Mouse (Mus musculus) intestine, embryonic 14.5 days (tissue): ENCODE measurements around the gene Ndufs4. TPM values are rescaled to one million over a fixed set of nuclear protein-coding genes. Genes with fewer than 3 reads are reported as not detected.

Source experiments
- ATAC-seq: fragments of 200-750 bp; cut with Nextera tagmentation; replicated peaks from 2 replicates; pipeline ENCODE4 v1.8.0; 2017; ENCODE audit warnings: low read depth, moderate number of reproducible peaks, moderate TSS enrichment, moderate library complexity; ENCODE audit not compliant: low FRiP score, low TSS enrichment
- DNase-seq: peaks from one replicate; pipeline ENCODE4 v3.0.0-alpha.2; 2018; ENCODE audit warnings: low spot score
- H3K27ac ChIP-seq: fragments of 300-500 bp; sonication (generic); 2 replicates; pipeline ENCODE4 v1.5.1; 2014; ENCODE audit warnings: low read depth, mild to moderate bottlenecking, control low read depth
- H3K27me3 ChIP-seq: fragments of 300-500 bp; sonication (generic); replicated peaks from 2 replicates; pipeline ENCODE4 v1.6.1; 2014; ENCODE audit warnings: low read length, control low read depth; ENCODE audit not compliant: control insufficient read depth, insufficient read depth
- H3K36me3 ChIP-seq: fragments of 300-500 bp; sonication (generic); 2 replicates; pipeline ENCODE4 v1.6.1; 2014; ENCODE audit warnings: low read length, control low read depth; ENCODE audit not compliant: control insufficient read depth, insufficient read depth
- H3K4me1 ChIP-seq: fragments of 300-500 bp; sonication (generic); replicated peaks from 2 replicates; pipeline ENCODE4 v1.6.1; 2014; ENCODE audit warnings: low read length, control low read depth, mixed read lengths; ENCODE audit not compliant: control insufficient read depth, insufficient read depth
- H3K4me2 ChIP-seq: fragments of 300-500 bp; sonication (generic); 2 replicates; pipeline ENCODE4 v1.6.1; 2014; ENCODE audit warnings: low read length
- H3K4me3 ChIP-seq: fragments of 300-500 bp; sonication (generic); 2 replicates; pipeline ENCODE4 v1.5.1; 2014; ENCODE audit warnings: low read depth, low read length, control low read depth, mixed read lengths
- H3K9ac ChIP-seq: fragments of 300-500 bp; sonication (generic); 2 replicates; pipeline ENCODE4 v1.6.1; 2014; ENCODE audit warnings: mild to moderate bottlenecking, low read length
- H3K9me3 ChIP-seq: fragments of 300-500 bp; sonication (generic); 2 replicates; pipeline ENCODE4 v1.6.1; 2016; ENCODE audit warnings: low read length, control low read depth; ENCODE audit not compliant: control insufficient read depth
- WGBS: fragments of 180-500 bp; shearing (Covaris S2); extraction: QIAGEN DNeasy Blood & Tissue Kit; methylation state at CpG from one replicate; pipeline ENCODE4 v1.1.7; 2014; 5-methylcytosine and 5-hydroxymethylcytosine counted together
- polyA plus RNA-seq: library from polyadenylated mRNA; unstranded; fragments of >200 nt; fragmentation: Nextera tagmentation; extraction: Ambion mirVana; gene quantifications from 2 replicates; pipeline ENCODE4 v1.2.1, GENCODE M21; 2014

The Ndufs4 gene
- polyA plus RNA-seq, 1 experiment from 2014 or later = 309 TPM

DNA sequence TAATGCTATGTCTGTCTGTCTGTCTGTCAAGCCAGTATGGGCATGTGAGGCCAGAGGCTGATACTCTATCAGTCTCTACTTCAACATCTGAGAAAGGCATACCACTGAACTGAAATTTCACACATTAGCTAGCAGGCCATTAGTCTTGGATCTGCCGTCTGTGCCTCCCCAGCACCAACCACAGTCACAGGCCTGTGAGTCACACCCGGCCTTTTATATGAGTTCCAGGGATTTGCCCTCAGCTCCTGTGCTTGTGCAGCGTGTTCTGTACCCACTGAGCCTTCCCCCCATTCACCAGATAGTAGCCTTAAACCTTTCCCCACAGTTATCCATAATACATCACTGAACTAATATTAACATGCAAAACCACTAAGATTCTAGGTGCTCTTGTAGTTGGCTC is 26.0 kb downstream of the Ndufs4 start:
- WGBS = 74% methylated on average over 3 of the region's 3 CpGs
- no peak overlapping the region for H3K4me2 ChIP-seq
- no peak overlapping the region for H3K27ac ChIP-seq
- H3K9me3 ChIP-seq = no peaks in the 10 kb centered on the region
- no peak for DNase-seq
- H3K4me1 ChIP-seq = no peaks in the 10 kb centered on the region
- no peak for ATAC-seq
- H3K36me3 ChIP-seq = peaks cover 3% of the 10 kb centered on the region; the same call in 1 of the 2 replicates
- no peaks in the 10 kb centered on the region for H3K27me3 ChIP-seq
- no peak overlapping the region for H3K4me3 ChIP-seq
- no peak overlapping the region for H3K9ac ChIP-seq

DNA sequence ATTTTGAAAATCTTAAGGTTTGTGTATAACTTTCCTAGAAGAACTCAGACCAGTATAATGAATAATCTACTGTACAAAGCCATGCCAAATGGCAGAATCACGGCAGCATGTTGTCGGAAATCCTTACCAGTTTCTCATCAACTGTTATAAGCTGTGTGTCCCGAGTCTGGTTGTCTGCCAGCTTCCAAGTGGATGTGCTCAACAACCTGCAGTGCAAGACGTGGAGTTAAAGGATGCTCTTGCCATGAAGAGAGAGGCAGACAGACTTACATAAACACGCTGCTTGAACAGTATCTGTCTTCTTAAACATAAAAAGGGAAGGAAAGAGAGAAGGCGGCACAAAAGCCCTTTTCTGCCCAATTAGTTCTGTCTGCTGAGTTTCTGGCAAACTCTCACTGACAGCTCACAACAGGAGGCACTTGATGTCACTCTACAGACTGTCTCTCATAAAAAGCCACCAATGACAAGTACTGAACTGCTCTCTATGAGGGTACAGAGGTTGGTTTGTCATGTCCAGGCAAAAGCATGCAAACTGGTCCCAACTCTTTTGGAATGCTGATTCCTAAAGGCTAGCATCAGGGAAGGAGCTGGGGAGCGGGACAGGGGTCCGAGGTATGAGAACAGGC is 36.6 kb downstream of the Ndufs4 start:
- H3K27me3 ChIP-seq = no peaks in the 10 kb centered on the region
- H3K27ac ChIP-seq = no peak overlapping the region
- H3K36me3 ChIP-seq = no peaks in the 10 kb centered on the region
- H3K4me1 ChIP-seq = no peaks in the 10 kb centered on the region
- no peak overlapping the region for H3K4me3 ChIP-seq
- ATAC-seq (no peak), DNase-seq (no peak)
- H3K9ac ChIP-seq = no peak overlapping the region
- H3K4me2 ChIP-seq = no peak overlapping the region
- no peaks in the 10 kb centered on the region for H3K9me3 ChIP-seq
- WGBS = 62% methylated on average over 8 of the region's 8 CpGs

DNA sequence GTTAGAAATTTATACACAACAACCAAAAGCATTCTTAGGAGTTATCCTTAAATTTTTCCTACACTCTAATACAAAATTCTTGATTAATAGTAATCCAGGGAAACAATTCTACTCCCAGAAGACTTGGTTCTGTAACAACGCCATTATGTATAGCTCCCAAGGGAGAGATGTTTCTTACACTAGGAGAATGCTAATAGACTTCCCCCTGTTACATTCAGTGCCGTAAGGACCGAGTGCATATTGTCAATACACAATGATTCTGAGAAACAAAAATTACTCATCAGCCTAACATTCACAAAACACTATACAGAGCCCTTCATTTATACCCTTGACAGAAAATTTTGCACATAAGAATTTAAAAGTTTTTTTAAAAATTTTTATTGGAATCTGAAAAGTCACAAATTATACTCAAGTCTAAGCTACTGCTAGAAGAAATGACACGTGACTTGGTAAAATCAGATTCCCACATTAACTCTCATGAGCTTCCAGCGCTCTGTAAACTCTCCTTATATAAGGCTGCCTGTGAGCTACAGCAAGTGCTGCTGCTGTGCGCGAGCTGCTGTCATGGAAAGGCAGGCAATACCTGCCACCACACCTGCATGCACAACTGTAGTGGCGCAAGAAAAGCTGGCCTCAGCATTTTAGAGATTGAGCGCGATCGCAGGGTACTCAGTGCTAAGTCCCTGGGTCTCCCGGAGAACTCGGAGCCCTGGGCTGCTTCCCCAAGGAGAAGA is 42.9 kb downstream of the Ndufs4 start:
- Histone ChIP-seq H3K4me3 (no peak overlapping the region), H3K4me2 (no peak overlapping the region), H3K9me3 (no peaks in the 10 kb centered on the region), H3K4me1 (no peaks in the 10 kb centered on the region), H3K36me3 (no peaks in the 10 kb centered on the region), H3K27ac (no peak overlapping the region), H3K9ac (no peak overlapping the region), H3K27me3 (no peaks in the 10 kb centered on the region)
- WGBS = 82% methylated on average over 13 of the region's 13 CpGs
- DNase-seq (no peak), ATAC-seq (no peak)

DNA sequence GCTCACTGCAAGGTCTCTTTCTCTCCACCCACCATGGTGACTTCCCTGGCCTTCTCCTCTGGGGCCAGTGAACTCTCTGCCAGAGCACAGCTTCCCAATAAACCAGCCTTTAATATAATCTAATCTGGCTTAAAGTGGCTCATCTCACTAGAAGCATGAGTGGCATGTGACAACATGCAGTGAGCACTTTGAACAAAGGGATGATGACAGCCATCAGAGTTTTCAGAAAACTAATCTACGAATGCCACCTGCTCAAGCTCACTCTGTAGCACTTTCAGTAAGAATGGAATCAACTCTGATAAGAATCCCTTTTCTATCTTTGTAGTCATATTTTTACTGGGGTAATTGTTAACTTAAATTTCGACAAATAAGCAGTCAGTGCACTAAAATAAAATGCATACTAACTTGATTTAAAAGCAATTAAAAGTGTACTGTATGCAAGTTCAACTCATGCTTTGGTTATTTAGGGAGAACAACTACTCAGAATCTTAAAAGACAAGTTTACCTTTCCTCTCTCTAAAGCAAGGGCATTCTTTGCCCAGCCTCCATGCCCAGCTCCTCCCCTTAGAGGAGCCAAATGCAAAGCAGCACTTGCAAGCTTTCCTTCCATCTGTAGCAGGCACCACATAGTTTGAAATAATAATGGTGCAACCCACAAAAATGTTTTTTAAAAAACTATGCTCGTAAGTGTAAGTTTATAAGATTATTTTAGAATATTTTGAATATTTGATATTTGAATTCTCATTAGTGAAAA is 43.7 kb downstream of the Ndufs4 start:
- H3K36me3 ChIP-seq = no peaks in the 10 kb centered on the region
- no peak for DNase-seq
- H3K4me3 ChIP-seq = no peak overlapping the region
- H3K27me3 ChIP-seq = no peaks in the 10 kb centered on the region
- no peak overlapping the region for H3K4me2 ChIP-seq
- no peaks in the 10 kb centered on the region for H3K9me3 ChIP-seq
- H3K9ac ChIP-seq = no peak overlapping the region
- WGBS = 83% methylated on average over 3 of the region's 3 CpGs
- no peaks in the 10 kb centered on the region for H3K4me1 ChIP-seq
- H3K27ac ChIP-seq = no peak overlapping the region
- no peak for ATAC-seq

DNA sequence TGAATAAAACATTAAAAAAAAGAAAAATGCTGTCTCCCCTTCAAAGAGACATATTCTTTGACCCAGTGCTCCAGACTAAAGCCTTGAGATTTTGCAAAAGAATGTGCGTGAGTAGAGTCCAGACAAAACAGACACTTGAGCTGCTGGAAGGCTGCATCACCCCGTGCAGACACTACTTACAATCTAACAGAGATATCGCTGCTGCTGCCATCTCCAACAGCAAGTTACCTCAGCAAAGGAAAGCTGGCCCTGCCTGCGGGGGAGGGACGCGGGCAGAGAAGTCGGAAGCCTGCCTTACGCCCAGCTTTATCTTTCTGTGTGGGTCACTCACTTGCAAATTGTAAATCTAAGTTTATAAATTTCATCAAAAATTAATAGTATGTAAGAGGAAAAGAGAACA is 45.1 kb downstream of the Ndufs4 start:
- Histone ChIP-seq H3K36me3 (no peaks in the 10 kb centered on the region), H3K27me3 (no peaks in the 10 kb centered on the region), H3K27ac (no peak overlapping the region), H3K4me1 (no peaks in the 10 kb centered on the region), H3K4me3 (no peak overlapping the region), H3K4me2 (no peak overlapping the region), H3K9ac (no peak overlapping the region), H3K9me3 (no peaks in the 10 kb centered on the region)
- no peak for DNase-seq
- no peak for ATAC-seq
- whole genome bisulfite sequencing = 34% methylated on average over 8 of the region's 8 CpGs

DNA sequence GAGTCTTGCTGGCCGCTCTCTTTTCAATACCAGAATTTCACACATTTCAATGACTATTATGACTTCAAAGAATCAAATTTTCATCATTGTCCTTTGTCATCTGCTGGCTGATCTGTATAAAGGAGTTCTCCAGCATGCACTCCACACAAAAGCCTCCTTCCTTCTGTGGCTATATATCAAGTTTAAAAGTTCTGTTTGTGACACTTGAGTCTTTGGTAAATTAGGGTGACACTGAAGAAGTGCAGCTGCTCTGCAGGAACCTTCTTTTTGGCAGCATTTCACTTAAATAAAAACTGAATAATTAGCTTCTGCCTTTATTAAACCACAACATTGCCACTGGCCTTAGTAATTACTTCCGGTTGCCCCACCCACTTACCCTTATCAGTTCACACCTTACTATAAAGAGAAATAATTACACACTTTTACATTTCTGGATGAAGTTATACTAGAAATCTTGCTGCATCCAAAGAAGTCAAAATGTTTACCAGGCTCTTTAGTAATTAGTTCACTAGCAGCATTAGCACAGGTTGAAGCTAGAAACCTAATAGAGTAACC is 68.1 kb downstream of the Ndufs4 start:
- DNase-seq (no peak), ATAC-seq (no peak)
- H3K9me3 ChIP-seq = no peaks in the 10 kb centered on the region
- H3K4me3 ChIP-seq = no peak overlapping the region
- 64% methylated on average over 2 of the region's 2 CpGs for WGBS
- H3K36me3 ChIP-seq = peaks cover 10% of the 10 kb centered on the region; the same call in 1 of the 2 replicates
- H3K27ac ChIP-seq = no peak overlapping the region
- H3K27me3 ChIP-seq = no peaks in the 10 kb centered on the region
- H3K9ac ChIP-seq = no peak overlapping the region
- H3K4me2 ChIP-seq = no peak overlapping the region
- 0 out of 2 replicates have a peak, but pooled peaks cover 4% of the 10 kb centered on the region for H3K4me1 ChIP-seq

DNA sequence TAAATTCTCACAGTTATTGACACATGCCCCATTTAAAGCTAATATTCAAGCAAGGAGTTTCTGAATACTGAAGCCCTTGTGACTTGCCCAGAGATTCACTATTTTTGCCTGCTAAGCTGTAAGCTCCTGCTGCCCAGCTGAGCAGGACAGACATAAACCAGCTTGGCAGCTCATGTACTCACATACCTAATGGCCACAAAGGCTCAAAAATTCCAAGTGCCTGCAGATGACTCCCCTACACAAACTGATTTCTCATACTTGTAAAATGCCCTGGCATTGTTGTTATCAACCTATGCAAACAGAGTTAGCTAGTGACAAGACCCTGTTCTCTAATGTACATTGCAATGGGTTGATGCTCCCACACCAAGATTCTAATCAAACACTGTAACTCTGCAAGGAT is 68.9 kb downstream of the Ndufs4 start:
- H3K4me3 ChIP-seq = no peak overlapping the region
- ATAC-seq = no peak
- no peaks in the 10 kb centered on the region for H3K27me3 ChIP-seq

DNA sequence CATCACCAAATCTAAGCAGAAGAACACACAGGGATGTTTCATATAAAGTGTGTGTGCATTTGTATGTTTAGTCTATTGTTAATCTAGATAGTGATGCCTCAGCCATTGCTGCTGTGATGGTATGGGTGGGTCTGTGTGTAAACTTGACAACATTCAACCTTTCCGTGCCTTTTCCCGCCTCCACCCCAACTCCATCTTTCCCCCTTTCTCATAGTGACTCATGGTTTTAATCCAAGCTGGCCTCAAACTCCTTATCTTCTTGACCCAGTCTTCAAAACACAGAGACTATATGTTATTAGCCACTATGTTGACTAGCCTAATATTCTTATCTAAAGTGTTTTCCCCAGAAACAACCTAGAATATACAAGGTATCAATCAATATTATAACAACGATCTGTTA is 72.7 kb downstream of the Ndufs4 start:
- Histone ChIP-seq H3K4me3 (no peak overlapping the region), H3K36me3 (peaks cover 10% of the 10 kb centered on the region; the same call in 1 of the 2 replicates), H3K9ac (no peak overlapping the region), H3K4me1 (0 out of 2 replicates have a peak, but pooled peaks cover 4% of the 10 kb centered on the region), H3K4me2 (no peak overlapping the region), H3K9me3 (no peaks in the 10 kb centered on the region), H3K27ac (no peak overlapping the region), H3K27me3 (no peaks in the 10 kb centered on the region)
- 86% methylated on average over 3 of the region's 3 CpGs for WGBS
- DNase-seq (no peak), ATAC-seq (no peak)

More for the DNA sequence above, 68.9 kb downstream of the Ndufs4 start:
- Histone ChIP-seq H3K27ac (no peak overlapping the region), H3K4me1 (0 out of 2 replicates have a peak, but pooled peaks cover 4% of the 10 kb centered on the region), H3K36me3 (peaks cover 10% of the 10 kb centered on the region; the same call in 1 of the 2 replicates), H3K4me2 (no peak overlapping the region), H3K9me3 (no peaks in the 10 kb centered on the region), H3K9ac (no peak overlapping the region)
- no peak for DNase-seq
